Mouse (Mus musculus): ENCODE measurements around the gene Rtf2. TPM values are rescaled to one million over a fixed set of nuclear protein-coding genes. Genes with fewer than 3 reads are reported as not detected.

Rtf2 gene
- polyA plus RNA-seq, 1 experiment from 2014 or later, result 74.7 TPM

DNA sequence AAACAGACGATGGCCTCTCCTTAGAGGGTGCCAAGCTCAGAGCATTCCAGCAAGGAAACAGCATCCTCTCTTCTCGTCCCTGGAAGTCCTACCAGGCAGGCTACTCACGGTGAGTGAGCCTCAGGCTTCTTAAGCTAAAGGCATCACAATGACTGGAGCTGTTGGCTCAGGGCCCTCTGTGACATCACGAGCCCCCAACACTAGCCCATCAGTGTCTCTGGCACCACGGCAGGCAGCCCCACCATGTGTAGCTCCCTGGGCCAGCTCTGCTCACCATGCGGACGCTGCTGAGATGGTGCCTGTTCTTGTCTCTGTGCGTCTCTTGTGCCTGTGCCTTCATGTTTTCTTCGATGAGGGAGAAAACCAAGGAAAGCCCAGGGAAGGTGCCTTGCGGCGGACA is 32.0 kb downstream of the Rtf2 start, which contains the start of gene Fam209:
TSS of gene Fam209 (plus strand) at position 203 of the 400 bp plus-strand sequence.
- Histone ChIP-seq H3K4me1 (peaks cover 6% of the 10 kb centered on the region), H3K27ac (peak within 1 kb of the TSS; percentile 14; the same call in 1 of the 2 replicates), H3K9me3 (no peaks in the 10 kb centered on the region), H3K4me3 (no peak within 1 kb of the TSS), H3K36me3 (peaks cover 29% of the 10 kb centered on the region), H3K4me2 (no peak within 1 kb of the TSS), H3K27me3 (no peaks in the 10 kb centered on the region; the same call in 1 of the 2 replicates), H3K9ac (no peak within 1 kb of the TSS)
- WGBS, result 79% methylated on average over 11 of the region's 11 CpGs
- no peak for ATAC-seq (ENCODE audit: insufficient number of reproducible peaks, low FRiP score, low TSS enrichment, low read depth)

GRCm38 (mm10) chr2:172473591-172473990 is 33.2 kb downstream of the Rtf2 start:
- no peak overlapping the region for H3K4me3 ChIP-seq
- H3K9ac ChIP-seq, result no peak overlapping the region
- H3K4me1 ChIP-seq, result peaks cover 6% of the 10 kb centered on the region
- peak overlapping the region; percentile 14; the same call in 1 of the 2 replicates for H3K27ac ChIP-seq
- no peak overlapping the region for H3K4me2 ChIP-seq
- no peaks in the 10 kb centered on the region; the same call in 1 of the 2 replicates for H3K27me3 ChIP-seq
- peaks cover 18% of the 10 kb centered on the region for H3K36me3 ChIP-seq
- H3K9me3 ChIP-seq, result no peaks in the 10 kb centered on the region
- ATAC-seq (ENCODE audit: insufficient number of reproducible peaks, low FRiP score, low TSS enrichment, low read depth), result no peak
- 34% methylated on average over 8 of the region's 8 CpGs for WGBS

GRCm38 (mm10) chr2:172474970-172475369 is 34.6 kb downstream of the Rtf2 start:
- no peak overlapping the region for H3K27ac ChIP-seq
- H3K27me3 ChIP-seq, result no peaks in the 10 kb centered on the region; the same call in 1 of the 2 replicates
- no peaks in the 10 kb centered on the region for H3K9me3 ChIP-seq
- ATAC-seq (ENCODE audit: insufficient number of reproducible peaks, low FRiP score, low TSS enrichment, low read depth), result no peak
- no peak overlapping the region for H3K4me3 ChIP-seq
- 32% methylated on average over 6 of the region's 6 CpGs for WGBS
- no peak overlapping the region for H3K4me2 ChIP-seq
- peaks cover 4% of the 10 kb centered on the region; the same call in 1 of the 2 replicates for H3K36me3 ChIP-seq
- H3K4me1 ChIP-seq, result peaks cover 6% of the 10 kb centered on the region
- no peak overlapping the region for H3K9ac ChIP-seq

- 27% methylated on average over 10 of the region's 10 CpGs for WGBS
These were observed 36.4 kb downstream of the Rtf2 start for GRCm38 (mm10) chr2:172476707-172477260.

DNA sequence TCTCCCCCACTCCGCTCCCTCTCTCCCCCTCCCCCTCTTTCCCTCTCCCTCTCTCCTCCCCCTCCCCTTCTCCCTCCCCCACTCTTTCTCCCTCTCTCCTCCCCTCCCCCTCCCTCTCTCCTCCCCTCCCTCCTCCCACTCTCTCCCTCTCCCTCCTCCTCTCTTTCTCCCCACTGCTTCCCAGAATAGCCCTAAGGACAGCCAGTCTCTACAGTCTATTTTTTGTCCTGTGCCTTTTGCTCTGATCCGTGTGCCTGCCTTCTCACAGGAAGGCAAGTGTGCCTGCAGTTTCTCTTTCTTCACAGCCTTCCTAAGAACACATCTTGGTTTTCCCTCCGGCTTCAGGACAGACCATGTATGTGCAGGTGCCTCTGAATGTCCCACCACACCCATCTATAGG is 37.0 kb downstream of the Rtf2 start:
- no peak overlapping the region for H3K27ac ChIP-seq
- no peak for ATAC-seq (ENCODE audit: insufficient number of reproducible peaks, low FRiP score, low TSS enrichment, low read depth)
- peaks cover 5% of the 10 kb centered on the region for H3K4me1 ChIP-seq
- 37% methylated on average over 3 of the region's 3 CpGs for WGBS
- no peak overlapping the region for H3K4me2 ChIP-seq
- H3K36me3 ChIP-seq, result no peaks in the 10 kb centered on the region
- H3K9ac ChIP-seq, result no peak overlapping the region
- H3K27me3 ChIP-seq, result no peaks in the 10 kb centered on the region; the same call in 1 of the 2 replicates
- H3K4me3 ChIP-seq, result no peak overlapping the region
- no peaks in the 10 kb centered on the region for H3K9me3 ChIP-seq

More at GRCm38 (mm10) chr2:172476707-172477260, 36.4 kb downstream of the Rtf2 start:
- no peak overlapping the region for H3K4me2 ChIP-seq
- no peaks in the 10 kb centered on the region; the same call in 1 of the 2 replicates for H3K27me3 ChIP-seq
- no peak for ATAC-seq (ENCODE audit: insufficient number of reproducible peaks, low FRiP score, low TSS enrichment, low read depth)
- H3K4me3 ChIP-seq, result no peak overlapping the region
- H3K9me3 ChIP-seq, result no peaks in the 10 kb centered on the region
- H3K27ac ChIP-seq, result no peak overlapping the region
- H3K9ac ChIP-seq, result no peak overlapping the region
- H3K4me1 ChIP-seq, result peaks cover 6% of the 10 kb centered on the region
- no peaks in the 10 kb centered on the region for H3K36me3 ChIP-seq

- no peak for ATAC-seq (ENCODE audit: insufficient number of reproducible peaks, low FRiP score, low TSS enrichment, low read depth)
- 4% methylated on average over 2 of the region's 2 CpGs for WGBS
- H3K4me2 ChIP-seq, result no peak overlapping the region
These were observed 37.5 kb downstream of the Rtf2 start for GRCm38 (mm10) chr2:172477860-172478259.

GRCm38 (mm10) chr2:172480296-172480695 is 39.9 kb downstream of the Rtf2 start:
- no peaks in the 10 kb centered on the region for H3K9me3 ChIP-seq
- no peak for ATAC-seq (ENCODE audit: insufficient number of reproducible peaks, low FRiP score, low TSS enrichment, low read depth)
- peaks cover 5% of the 10 kb centered on the region; the same call in 1 of the 2 replicates for H3K4me1 ChIP-seq
- H3K36me3 ChIP-seq, result no peaks in the 10 kb centered on the region
- H3K4me2 ChIP-seq, result no peak overlapping the region
- no peak overlapping the region for H3K27ac ChIP-seq
- no peaks in the 10 kb centered on the region; the same call in 1 of the 2 replicates for H3K27me3 ChIP-seq
- WGBS, result 62% methylated on average over 7 of the region's 7 CpGs
- no peak overlapping the region for H3K4me3 ChIP-seq
- H3K9ac ChIP-seq, result no peak overlapping the region

More at GRCm38 (mm10) chr2:172477860-172478259, 37.5 kb downstream of the Rtf2 start:
- H3K27me3 ChIP-seq, result no peaks in the 10 kb centered on the region; the same call in 1 of the 2 replicates
- peaks cover 4% of the 10 kb centered on the region for H3K4me1 ChIP-seq
- no peaks in the 10 kb centered on the region for H3K9me3 ChIP-seq
- no peaks in the 10 kb centered on the region for H3K36me3 ChIP-seq
- H3K4me3 ChIP-seq, result no peak overlapping the region
- H3K27ac ChIP-seq, result no peak overlapping the region
- H3K9ac ChIP-seq, result no peak overlapping the region

DNA sequence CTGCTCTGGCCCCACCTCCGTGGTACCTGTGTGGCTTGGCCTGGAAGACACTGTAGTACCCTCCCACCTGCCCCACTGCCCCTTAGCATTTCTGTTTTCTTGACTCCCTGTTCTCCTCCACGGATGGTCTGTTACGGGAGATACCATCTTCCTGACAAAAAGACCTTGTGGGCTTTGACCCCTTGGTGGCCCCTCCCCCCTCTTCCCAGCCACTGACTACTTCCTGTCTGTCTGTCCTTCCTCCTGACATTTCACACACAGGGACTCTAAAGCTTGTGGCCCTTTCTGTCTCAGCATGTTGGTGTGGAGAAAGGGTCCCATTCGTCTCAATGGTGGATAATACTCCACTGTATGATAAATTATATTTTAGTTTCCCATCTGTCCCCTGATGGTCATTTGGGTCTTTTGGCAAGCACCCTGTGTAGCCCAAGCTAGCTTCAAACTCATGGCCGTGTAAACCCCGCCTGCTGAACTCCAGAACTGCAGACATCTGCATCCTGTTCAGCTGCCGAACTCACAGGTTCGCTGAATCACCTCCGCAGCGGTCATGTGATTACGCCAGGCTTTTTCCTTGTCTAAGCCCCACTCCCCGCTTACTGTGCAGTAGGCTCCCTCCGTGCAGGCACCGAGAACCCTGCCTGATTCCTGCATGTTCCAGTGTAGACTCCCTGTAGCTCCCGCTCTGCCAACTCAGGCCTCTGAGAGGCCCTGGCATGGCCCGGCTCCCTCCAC is 41.5 kb downstream of the Rtf2 start:
- H3K27ac ChIP-seq, result no peak overlapping the region
- no peak overlapping the region for H3K9ac ChIP-seq
- H3K9me3 ChIP-seq, result no peaks in the 10 kb centered on the region
- no peak overlapping the region for H3K4me2 ChIP-seq
- peaks cover 5% of the 10 kb centered on the region; the same call in 1 of the 2 replicates for H3K4me1 ChIP-seq
- H3K36me3 ChIP-seq, result no peaks in the 10 kb centered on the region
- 75% methylated on average over 16 of the region's 16 CpGs for WGBS
- H3K4me3 ChIP-seq, result no peak overlapping the region
- no peaks in the 10 kb centered on the region for H3K27me3 ChIP-seq
- ATAC-seq (ENCODE audit: insufficient number of reproducible peaks, low FRiP score, low TSS enrichment, low read depth), result no peak

DNA sequence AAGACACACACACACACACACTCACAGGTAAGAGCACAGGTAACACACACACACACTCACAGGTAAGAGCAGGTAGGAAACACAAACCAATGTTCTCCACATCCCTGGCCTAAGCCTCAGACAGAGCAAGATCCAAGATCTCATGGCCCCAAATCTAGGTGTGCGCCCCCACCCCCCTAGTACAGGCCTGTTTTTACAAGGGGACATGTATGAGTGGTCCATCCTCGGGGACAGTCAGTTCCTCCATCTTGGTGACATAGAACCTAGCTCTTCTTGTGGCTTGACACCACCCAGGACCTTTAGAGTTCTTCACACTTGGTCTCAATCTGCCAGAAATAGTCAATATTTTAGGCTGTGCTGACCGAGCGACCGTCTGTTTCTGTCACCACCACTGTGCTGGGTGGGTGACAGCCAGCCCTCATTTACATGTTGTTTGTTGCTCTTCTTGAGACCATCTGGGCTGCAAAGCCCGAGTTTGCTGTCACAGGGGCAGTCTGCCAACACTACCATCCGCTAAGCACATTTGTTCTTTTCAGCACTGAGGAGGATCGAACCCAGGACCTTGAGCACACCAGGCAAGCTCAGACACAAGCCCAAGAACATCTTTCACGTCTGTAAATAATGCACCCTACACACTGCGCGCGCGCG is 43.5 kb downstream of the Rtf2 start:
- H3K9me3 ChIP-seq, result no peaks in the 10 kb centered on the region
- no peaks in the 10 kb centered on the region for H3K36me3 ChIP-seq
- no peak overlapping the region for H3K4me3 ChIP-seq
- H3K9ac ChIP-seq, result no peak overlapping the region
- WGBS, result 84% methylated on average over 14 of the region's 14 CpGs
- peaks cover 5% of the 10 kb centered on the region; the same call in 1 of the 2 replicates for H3K4me1 ChIP-seq
- H3K27ac ChIP-seq, result no peak overlapping the region
- H3K4me2 ChIP-seq, result no peak overlapping the region
- H3K27me3 ChIP-seq, result no peaks in the 10 kb centered on the region
- ATAC-seq (ENCODE audit: insufficient number of reproducible peaks, low FRiP score, low TSS enrichment, low read depth), result no peak

DNA sequence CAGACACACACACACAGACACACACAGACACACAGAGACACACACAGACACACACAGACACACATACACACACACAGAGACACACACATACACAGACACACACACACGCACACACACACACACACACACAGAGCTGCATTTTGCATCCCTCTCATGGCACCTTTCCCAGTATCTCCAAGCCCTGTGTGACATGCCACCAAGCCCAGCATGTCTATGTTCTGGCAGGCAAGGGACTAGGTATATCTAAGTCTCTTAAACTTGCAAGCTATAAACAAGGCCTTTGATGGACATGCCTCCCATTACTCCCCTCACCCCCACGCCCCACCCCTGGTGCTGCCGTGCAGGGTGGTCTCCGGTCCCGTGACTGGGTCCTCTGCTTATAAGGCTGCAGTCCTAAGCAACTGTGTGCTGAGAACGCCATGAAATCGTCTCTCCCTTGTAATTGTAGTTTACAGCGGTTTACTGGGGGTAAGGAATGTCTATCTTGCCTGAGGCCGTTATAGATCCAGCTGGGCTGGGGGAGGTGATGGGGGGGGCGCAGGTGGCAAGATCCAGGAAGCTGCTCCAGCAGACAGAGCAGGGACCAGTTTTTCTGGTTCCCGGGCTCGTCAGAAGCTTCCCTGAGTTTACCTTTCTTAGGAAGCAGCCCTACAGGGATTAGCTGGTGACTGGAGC is 44.5 kb downstream of the Rtf2 start:
- H3K9me3 ChIP-seq, result no peaks in the 10 kb centered on the region
- peaks cover 5% of the 10 kb centered on the region; the same call in 1 of the 2 replicates for H3K4me1 ChIP-seq
- peak; percentile 33; the same call in 1 of the 2 replicates for ATAC-seq (ENCODE audit: insufficient number of reproducible peaks, low FRiP score, low TSS enrichment, low read depth)
- no peaks in the 10 kb centered on the region for H3K27me3 ChIP-seq
- no peak overlapping the region for H3K4me3 ChIP-seq
- H3K36me3 ChIP-seq, result no peaks in the 10 kb centered on the region
- H3K4me2 ChIP-seq, result no peak overlapping the region
- H3K27ac ChIP-seq, result no peak overlapping the region
- 12% methylated on average over 12 of the region's 12 CpGs for WGBS
- H3K9ac ChIP-seq, result no peak overlapping the region

DNA sequence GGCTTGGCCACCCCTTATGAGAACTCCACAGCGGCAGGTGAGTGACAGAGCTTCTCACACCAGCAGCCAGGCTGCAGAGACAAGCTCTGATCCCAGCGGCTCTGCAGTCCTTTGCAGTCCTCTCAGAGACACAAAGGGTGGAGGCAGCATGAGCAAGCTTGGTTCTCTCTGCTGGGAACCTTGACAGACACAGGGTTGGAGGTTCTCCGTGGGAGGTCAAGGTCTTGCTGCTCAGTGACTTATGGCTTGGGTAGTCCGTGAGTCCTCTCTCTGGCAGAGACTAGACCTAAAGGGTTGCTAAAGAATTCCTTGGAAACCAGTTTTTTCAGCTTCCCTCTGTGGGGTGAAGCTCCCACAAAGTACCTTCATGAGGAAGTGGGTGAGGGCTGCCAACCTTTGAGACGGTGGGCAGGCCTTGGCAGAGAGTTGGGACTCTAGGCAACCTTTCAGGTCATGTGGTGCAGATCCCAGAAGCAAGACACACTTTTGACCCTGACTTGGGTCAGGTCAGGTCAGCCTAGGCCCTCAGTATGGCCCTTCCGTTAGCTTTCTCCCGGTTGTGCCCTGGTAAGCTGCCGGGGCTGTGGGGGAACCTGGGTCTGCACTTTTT is 56.5 kb downstream of the Rtf2 start:
- H3K36me3 ChIP-seq, result no peaks in the 10 kb centered on the region
- WGBS, result 72% methylated on average over 8 of the region's 8 CpGs
- no peak overlapping the region for H3K27ac ChIP-seq
- no peaks in the 10 kb centered on the region for H3K4me1 ChIP-seq
- no peaks in the 10 kb centered on the region for H3K9me3 ChIP-seq
- no peak for ATAC-seq (ENCODE audit: insufficient number of reproducible peaks, low FRiP score, low TSS enrichment, low read depth)
- H3K4me2 ChIP-seq, result no peak overlapping the region
- no peak overlapping the region for H3K4me3 ChIP-seq
- H3K27me3 ChIP-seq, result no peaks in the 10 kb centered on the region
- H3K9ac ChIP-seq, result no peak overlapping the region
